Mouse (Mus musculus): Measurements from ENCODE around the gene Nemp1. TPM values are rescaled to one million over a fixed set of nuclear protein-coding genes. Genes with fewer than 3 reads are reported as not detected.

Nemp1 gene
- total RNA-seq, 2 experiments from 2014 or later: 11.6 to 13.2 TPM

Other genes with a start within 250 kb of the Nemp1 start
- gene Stac3, start 165.2 kb upstream of the Nemp1 start, total RNA-seq (2021): 10 to 100 TPM in 1 of 2 experiments, 1 to 10 TPM in 1; 6.4 to 11.5 TPM
- 10 to 100 TPM; 57.2 to 71.7 TPM for gene Ndufa4l2, start 151.9 kb upstream of the Nemp1 start, total RNA-seq (2021)
- gene Shmt2, start 144.5 kb upstream of the Nemp1 start, total RNA-seq (2021): 10 to 100 TPM; 66.7 to 69.4 TPM
- gene Nxph4, start 132.3 kb upstream of the Nemp1 start, total RNA-seq (2021): 10 to 100 TPM; 13.6 to 14.0 TPM
- gene Lrp1, start 45.8 kb upstream of the Nemp1 start, total RNA-seq (2021): 100 to 1,000 TPM; 283 to 301 TPM
- gene Stat6, start 23.9 kb upstream of the Nemp1 start, total RNA-seq (2021): 10 to 100 TPM; 72.7 to 78.0 TPM
- gene Nab2, start 1.7 kb downstream of the Nemp1 start, total RNA-seq (2021): 10 to 100 TPM; 22.8 to 24.4 TPM
- 1 to 10 TPM; 1.6 to 2.1 TPM for gene Myo1a, start 38.3 kb downstream of the Nemp1 start, total RNA-seq (2021)
- gene Tac2, start 57.6 kb downstream of the Nemp1 start, total RNA-seq (2021): under 1 TPM in 1 of 2 experiments, not detected in 1; 0.48 TPM
- 10 to 100 TPM; 16.2 to 17.4 TPM for gene Zbtb39, start 72.6 kb downstream of the Nemp1 start, total RNA-seq (2021)
- gene Gpr182, start 84.8 kb downstream of the Nemp1 start, total RNA-seq (2021): 10 to 100 TPM; 13.7 to 17.4 TPM
- 1 to 10 TPM; 1.3 to 1.9 TPM for gene Rdh1, start 92.8 kb downstream of the Nemp1 start, total RNA-seq (2021)
- gene Rdh16f1, start 92.9 kb downstream of the Nemp1 start, total RNA-seq (2021): 1 to 10 TPM; 2.3 to 2.5 TPM
- 1 to 10 TPM in 1 of 2 experiments, not detected in 1; 4.3 TPM for gene Rdh9, start 109.5 kb downstream of the Nemp1 start, total RNA-seq (2021)
- 1 to 10 TPM in 1 of 2 experiments, under 1 TPM in 1; 0.28 to 2.1 TPM for gene Rdh16, start 134.3 kb downstream of the Nemp1 start, total RNA-seq (2021)
- 1 to 10 TPM in 1 of 2 experiments, under 1 TPM in 1; 0.23 to 7.3 TPM for gene Rdh19, start 183.0 kb downstream of the Nemp1 start, total RNA-seq (2021)
- under 1 TPM; 0.82 to 0.90 TPM for gene Rdh16f2, start 199.6 kb downstream of the Nemp1 start, total RNA-seq (2021)
- gene Rdh7, start 221.9 kb downstream of the Nemp1 start, total RNA-seq (2021): 10 to 100 TPM in 1 of 2 experiments, under 1 TPM in 1; 0.95 to 46.8 TPM
- under 1 TPM in 1 of 2 experiments, not detected in 1; 0.25 TPM for gene Sdr9c7, start 231.6 kb downstream of the Nemp1 start, total RNA-seq (2021)